Mouse (Mus musculus) CH12.LX (cell line): ENCODE results near the gene Tmem117.

Experiments
- CTCF ChIP-seq, 2 experiments: IDR thresholded peaks in 1 of 2; conservative IDR thresholded peaks in 1 of 2; 2 replicates each; pipeline ENCODE4 v1.5.1; 2011 to 2012; ENCODE audit warnings: low read depth in 2 of 2, low read length in 2 of 2, improper control_type of control experiment in 1 of 2, inconsistent platforms in 1 of 2, mild to moderate bottlenecking in 1 of 2, moderate library complexity in 1 of 2
- ELF1 ChIP-seq: IDR thresholded peaks from 2 replicates; pipeline ENCODE4 v1.6.1; 2014; ENCODE audit warnings: low read depth, mild to moderate bottlenecking, inconsistent platforms, low read length, improper control_type of control experiment
- EP300 ChIP-seq: IDR thresholded peaks from 2 replicates; pipeline ENCODE4 v1.6.1; 2011; ENCODE audit warnings: low read length, improper control_type of control experiment
- GABPA ChIP-seq: IDR thresholded peaks from 2 replicates; pipeline ENCODE4 v1.6.1; 2012; ENCODE audit warnings: low read depth, low read length, improper control_type of control experiment, inconsistent platforms; ENCODE audit not compliant: insufficient replicate concordance
- HCFC1 ChIP-seq: IDR thresholded peaks from 2 replicates; pipeline ENCODE4 v1.6.1; 2012; ENCODE audit warnings: low read depth, mild to moderate bottlenecking, inconsistent platforms, low read length, improper control_type of control experiment
- MAFK ChIP-seq: IDR thresholded peaks from 2 replicates; pipeline ENCODE4 v1.6.1; 2011; ENCODE audit warnings: low read length, improper control_type of control experiment; ENCODE audit not compliant: insufficient replicate concordance
- MAZ ChIP-seq: IDR thresholded peaks from 2 replicates; pipeline ENCODE4 v1.6.1; 2012; ENCODE audit warnings: low read depth, mild to moderate bottlenecking, inconsistent platforms, low read length, improper control_type of control experiment, moderate library complexity
- MYC ChIP-seq: IDR thresholded peaks from 2 replicates; pipeline ENCODE4 v1.6.1; 2011; ENCODE audit warnings: low read depth, mild to moderate bottlenecking, improper control_type of control experiment, low read length
- POLR2A ChIP-seq: IDR thresholded peaks from 2 replicates; pipeline ENCODE4 v1.6.1; 2011; ENCODE audit warnings: low read depth, mild to moderate bottlenecking, improper control_type of control experiment, low read length
- TCF12 ChIP-seq: IDR thresholded peaks from 2 replicates; pipeline ENCODE4 v1.6.1; 2014; ENCODE audit warnings: low read depth, mild to moderate bottlenecking, inconsistent platforms, low read length, improper control_type of control experiment
- USF2 ChIP-seq: conservative IDR thresholded peaks from 2 replicates; pipeline ENCODE4 v1.6.1; 2011; ENCODE audit warnings: low read depth, low read length, improper control_type of control experiment

- TF ChIP-seq CTCF (conservative IDR thresholded peaks at IDR 0.05 in 1 of 2, IDR thresholded peaks at IDR 0.05 in 1 of 2; ENCODE audit: low read depth in 2 of 2, low read length in 2 of 2), result no peak
- TF ChIP-seq TCF12, result no peak
- TF ChIP-seq HCFC1, result no peak
- TF ChIP-seq POLR2A, result no peak
- no peak for TF ChIP-seq USF2
- TF ChIP-seq EP300, result no peak
- TF ChIP-seq ELF1, result no peak
- no peak for TF ChIP-seq GABPA
- no peak for TF ChIP-seq MAFK
- TF ChIP-seq MAZ, result no peak
- no peak for TF ChIP-seq MYC
These were observed 45.9 kb upstream of the Tmem117 start for GRCm38 (mm10) chr15:94583153-94583552.
